Mouse (Mus musculus): ENCODE results near the gene Ankrd17. TPM values are rescaled to one million over a fixed set of nuclear protein-coding genes. Genes with fewer than 3 reads are reported as not detected.

Gene Ankrd17
- polyA plus RNA-seq (2014; fragmentation: Illumina TruSeq; extraction: RNeasy Lipid Tissue Mini Kit (QIAGEN cat#74804); ENCODE audit: low read depth, low replicate concordance), result 211 TPM

GRCm38 (mm10) chr5:90366121-90367066 lies at the start of gene Ankrd17:
TSS of gene Ankrd17 (minus strand) at chr5:90366577.

GRCm38 (mm10) chr5:90367067-90367303 lies 608 bp upstream of the Ankrd17 start, which contains the start of gene Gm9958:
TSS of gene Gm9958 (plus strand) at chr5:90367204.

GRCm38 (mm10) chr5:90223534-90224381 lies 142.6 kb downstream of the Ankrd17 start, which contains the start of gene Cox18:
TSS of gene Cox18 (minus strand) at chr5:90224001.

Other genes with a start within 250 kb of the Ankrd17 start
- gene Cox18, start 142.6 kb downstream of the Ankrd17 start, polyA plus RNA-seq (2014; fragmentation: Illumina TruSeq; extraction: RNeasy Lipid Tissue Mini Kit (QIAGEN cat#74804); ENCODE audit: low read depth, low replicate concordance), result 13.7 TPM
- 19.3 TPM for gene Gm9958, start 627 bp upstream of the Ankrd17 start, polyA plus RNA-seq (2014; fragmentation: Illumina TruSeq; extraction: RNeasy Lipid Tissue Mini Kit (QIAGEN cat#74804); ENCODE audit: low read depth, low replicate concordance)
- gene Alb, start 94.3 kb upstream of the Ankrd17 start, polyA plus RNA-seq (2014; fragmentation: Illumina TruSeq; extraction: RNeasy Lipid Tissue Mini Kit (QIAGEN cat#74804); ENCODE audit: low read depth, low replicate concordance), result 2.4 TPM
- not detected for gene Afp, start 124.2 kb upstream of the Ankrd17 start, polyA plus RNA-seq (2014; fragmentation: Illumina TruSeq; extraction: RNeasy Lipid Tissue Mini Kit (QIAGEN cat#74804); ENCODE audit: low read depth, low replicate concordance)
- 3.1 TPM for gene Afm, start 152.4 kb upstream of the Ankrd17 start, polyA plus RNA-seq (2014; fragmentation: Illumina TruSeq; extraction: RNeasy Lipid Tissue Mini Kit (QIAGEN cat#74804); ENCODE audit: low read depth, low replicate concordance)
- not detected for gene 5830473C10Rik, start 194.5 kb upstream of the Ankrd17 start, polyA plus RNA-seq (2014; fragmentation: Illumina TruSeq; extraction: RNeasy Lipid Tissue Mini Kit (QIAGEN cat#74804); ENCODE audit: low read depth, low replicate concordance)